In the genomic region with DNA sequence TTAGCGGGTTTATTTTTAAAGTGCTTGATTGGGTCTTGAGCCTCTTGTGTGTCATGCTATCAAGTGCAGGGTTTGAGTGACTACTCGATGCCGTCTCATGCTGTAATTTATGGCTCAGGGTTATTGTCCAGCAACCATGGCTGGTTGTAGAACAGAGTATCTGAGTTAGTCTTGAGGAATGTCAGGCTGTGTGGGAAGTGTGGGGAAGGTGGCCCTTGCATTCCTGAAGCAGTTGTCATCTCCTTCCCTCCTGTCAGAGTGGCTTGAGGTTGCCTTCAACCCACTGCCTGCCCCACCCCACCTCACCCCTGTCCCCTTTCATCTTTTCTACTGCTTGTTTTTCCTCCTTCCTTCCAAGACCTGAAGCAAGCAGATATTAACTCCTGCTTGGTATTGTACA, we compare ENCODE assay signal across 16 mouse cellular contexts. TPM values are rescaled to one million over a fixed set of nuclear protein-coding genes. Genes with fewer than 3 reads are reported as not detected.
"Had no signal": no experiment of that assay in that cellular context is flagged by ENCODE, and none has a peak within 500 bp of the region (broad histone marks: within the 10 kb centered on the region; RNA-seq: fewer than 3 reads in every experiment).

No protein-coding gene starts in this region.

- H3K9ac ChIP-seq: kidney, embryonic 15.5 days; limb, embryonic 15.5 days; liver, embryonic 12.5 days; lung, embryonic 14.5 days; midbrain, embryonic 13.5 days; neural tube, embryonic 12.5 days had no signal

- ATAC-seq: liver, embryonic 12.5 days; midbrain, embryonic 13.5 days had no signal

- H3K9me3 ChIP-seq: kidney, embryonic 15.5 days; limb, embryonic 15.5 days; liver, embryonic 12.5 days; midbrain, embryonic 13.5 days; neural tube, embryonic 12.5 days had no signal

- H3K27ac ChIP-seq: kidney, embryonic 15.5 days; limb, embryonic 15.5 days; liver, embryonic 12.5 days; midbrain, embryonic 13.5 days; neural tube, embryonic 12.5 days had no signal

- H3K36me3 ChIP-seq: kidney, embryonic 15.5 days; limb, embryonic 15.5 days; liver, embryonic 12.5 days; midbrain, embryonic 13.5 days; neural tube, embryonic 12.5 days had no signal

- H3K27me3 ChIP-seq: limb, embryonic 15.5 days; neural tube, embryonic 12.5 days had no signal

- DNase-seq: kidney, postnatal 36 days; layer of hippocampus, adult 9-11 months; layer of hippocampus, postnatal 36 days; lung, embryonic 14.5 days; retina, postnatal 1 day; right cerebral cortex, postnatal 4 days; spleen, adult 18-20 months; thymus, postnatal 36 days had no signal

- H3K4me1 ChIP-seq: liver, embryonic 12.5 days had no signal

- H3K4me2 ChIP-seq: kidney, embryonic 15.5 days; limb, embryonic 15.5 days; liver, embryonic 12.5 days; lung, embryonic 14.5 days; midbrain, embryonic 13.5 days; neural tube, embryonic 12.5 days had no signal

- H3K4me3 ChIP-seq: kidney, embryonic 15.5 days; limb, embryonic 15.5 days; liver, embryonic 12.5 days; midbrain, embryonic 13.5 days; neural tube, embryonic 12.5 days had no signal

RNA-seq across cellular contexts. Expression of a gene that starts 13.8 kb away (rescaled TPM):
- total RNA-seq: layer of hippocampus, adult 18-20 months; layer of hippocampus, postnatal 36 days; left cerebral cortex, adult 8-10 months; left cerebral cortex, postnatal 25 days had no signal
